Mouse (Mus musculus): Measurements from ENCODE around the gene Gm20388.
A peak's percentile ranks its signal among the peaks of the same experiment; 100 is the strongest.

The Gm20388 gene

DNA sequence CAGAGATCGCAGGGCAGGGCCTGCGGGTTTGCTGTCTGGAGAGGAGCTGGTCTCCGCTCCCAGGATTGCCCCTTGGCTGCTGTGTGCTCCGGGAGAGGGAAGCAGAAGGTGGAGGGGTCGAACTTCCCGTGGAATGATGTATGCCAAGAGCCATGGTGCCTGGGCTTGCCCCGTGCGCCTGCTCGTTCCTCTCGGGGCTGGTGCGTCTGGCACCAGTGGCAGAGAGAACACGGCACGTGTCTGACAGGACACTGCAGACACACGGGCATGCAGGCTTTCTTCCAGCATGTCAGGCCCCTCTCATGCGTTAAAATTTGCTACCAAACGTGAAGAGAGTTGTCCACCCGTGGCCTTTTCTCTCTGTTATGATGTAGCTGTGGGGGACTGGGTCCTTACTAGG, 4401.1 kb downstream of the Gm20388 start:
- no peak for DNase-seq

DNA sequence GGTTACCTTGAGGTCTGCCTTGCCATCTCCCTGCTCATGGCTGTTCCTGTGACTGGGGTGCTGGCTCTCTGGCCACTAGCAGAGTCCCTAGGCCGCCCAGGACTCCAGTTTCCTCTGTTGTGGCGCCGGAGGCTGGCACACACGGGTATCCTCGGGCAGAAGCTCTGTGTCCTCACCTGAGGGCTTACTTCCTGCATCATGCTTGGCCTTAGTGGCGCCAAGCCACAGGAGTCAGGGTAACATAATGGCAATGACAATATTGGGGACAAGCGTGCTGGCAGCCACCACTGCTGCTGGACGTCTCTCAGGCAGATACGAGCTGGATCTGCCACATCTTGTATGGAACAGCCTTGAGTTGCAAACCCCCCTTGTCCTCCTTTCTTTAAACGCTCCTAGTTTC, 4401.6 kb downstream of the Gm20388 start:
- no peak for DNase-seq

- DNase-seq = peak; percentile 62
These were observed 4404.2 kb downstream of the Gm20388 start for GRCm38 (mm10) chr8:124314803-124315202.

DNA sequence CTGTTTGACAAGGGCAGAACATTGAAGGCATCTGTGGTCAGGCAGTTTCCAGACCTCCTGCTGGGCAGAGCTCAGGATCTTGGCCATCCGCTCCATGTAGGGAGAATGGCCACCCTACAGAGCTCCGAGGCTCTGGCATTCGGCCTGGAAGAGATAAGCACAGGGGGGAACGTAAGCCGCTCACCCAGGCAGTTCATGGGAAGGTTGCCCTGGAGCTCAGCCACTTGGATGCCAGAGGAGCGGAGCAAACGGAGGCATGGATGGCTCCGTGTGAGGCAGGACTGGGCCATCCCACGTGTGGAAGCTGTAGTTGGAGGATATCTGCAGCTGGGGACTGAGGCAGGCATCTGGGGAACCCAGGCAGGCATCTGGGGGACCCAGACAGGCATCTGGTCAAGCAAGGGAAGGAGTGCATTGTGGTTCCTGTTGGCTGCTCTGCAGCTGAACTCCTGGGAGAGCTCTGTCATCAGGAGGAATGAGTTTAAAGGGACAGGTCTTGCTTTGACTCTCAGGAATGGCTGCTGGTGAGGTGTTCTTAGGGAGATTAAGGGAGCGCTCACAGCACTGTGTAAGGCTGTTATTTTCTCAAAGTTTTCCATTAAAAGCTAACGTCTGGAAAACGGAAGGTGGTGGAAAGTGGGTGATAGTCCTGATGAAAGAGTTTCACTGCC, 4406.0 kb downstream of the Gm20388 start:
- peak; percentile 61 for DNase-seq

- no peak for DNase-seq
These were observed 4406.6 kb downstream of the Gm20388 start for GRCm38 (mm10) chr8:124317191-124317682.

DNA sequence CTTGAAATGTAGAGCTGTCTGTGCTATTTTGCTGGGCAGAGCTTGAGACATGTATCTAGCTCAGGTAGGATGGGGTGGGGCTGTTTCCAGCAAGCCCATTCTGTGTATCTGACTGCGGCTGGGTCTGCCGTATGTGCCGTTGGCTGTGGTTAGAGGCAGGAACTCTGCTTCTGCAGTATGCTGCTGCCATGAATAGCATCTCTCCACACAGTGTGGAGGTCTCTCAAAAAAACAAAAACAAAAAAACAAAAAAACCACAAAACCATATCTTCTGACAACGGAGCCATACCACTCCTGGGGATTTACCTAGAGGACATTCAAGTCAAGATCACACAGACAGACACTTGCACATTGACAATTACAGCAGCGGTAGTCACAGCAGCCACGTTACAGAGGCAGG, 4407.2 kb downstream of the Gm20388 start:
- no peak for DNase-seq

- DNase-seq = peak; percentile 79
These were observed 4408.1 kb downstream of the Gm20388 start for GRCm38 (mm10) chr8:124318612-124319315.

DNA sequence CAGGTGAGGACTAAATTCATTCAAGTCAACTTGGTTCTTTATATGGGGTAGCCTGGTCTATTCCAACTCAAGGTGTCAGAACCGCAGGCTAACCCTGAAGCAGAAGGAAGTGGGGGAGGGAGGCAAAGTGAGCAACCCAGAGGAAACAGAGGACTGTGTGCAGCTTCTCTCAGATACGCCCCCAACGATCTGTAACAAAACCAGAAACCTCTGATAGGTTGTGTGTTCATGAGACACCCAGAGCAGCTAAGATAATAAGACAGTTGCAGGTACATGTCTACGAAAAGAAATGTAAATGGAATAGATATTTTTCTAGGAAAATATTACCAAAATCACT, 4408.6 kb downstream of the Gm20388 start:
- DNase-seq = no peak

- DNase-seq = no peak
These were observed 4410.7 kb downstream of the Gm20388 start for GRCm38 (mm10) chr8:124321227-124321840.

- no peak for DNase-seq
These were observed 4412.7 kb downstream of the Gm20388 start for GRCm38 (mm10) chr8:124323356-124323755.

DNA sequence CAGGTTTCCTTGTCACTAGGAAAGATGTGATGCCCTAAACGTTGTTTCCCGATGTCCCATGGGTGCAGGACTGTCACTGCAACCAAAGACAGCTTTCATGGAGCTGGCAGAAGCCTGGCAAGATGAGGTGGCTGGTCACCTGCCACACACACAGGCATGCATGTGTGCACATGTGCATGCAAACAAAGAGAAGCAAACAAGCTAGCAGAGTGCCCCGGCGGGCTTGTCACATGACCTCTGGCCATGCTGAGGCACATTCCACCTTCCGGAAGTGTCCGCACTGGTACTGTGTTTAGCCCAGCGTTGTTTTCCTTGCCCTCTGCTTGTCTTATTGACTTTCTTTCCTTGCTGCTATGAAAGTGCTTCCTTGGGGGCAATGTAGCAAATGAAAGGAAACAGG, 4417.6 kb downstream of the Gm20388 start:
- DNase-seq = no peak

- DNase-seq = no peak
These were observed 4419.0 kb downstream of the Gm20388 start for GRCm38 (mm10) chr8:124329690-124330089.

GRCm38 (mm10) chr8:124330433-124330832, 4419.8 kb downstream of the Gm20388 start:
- peak; percentile 37 for DNase-seq

DNA sequence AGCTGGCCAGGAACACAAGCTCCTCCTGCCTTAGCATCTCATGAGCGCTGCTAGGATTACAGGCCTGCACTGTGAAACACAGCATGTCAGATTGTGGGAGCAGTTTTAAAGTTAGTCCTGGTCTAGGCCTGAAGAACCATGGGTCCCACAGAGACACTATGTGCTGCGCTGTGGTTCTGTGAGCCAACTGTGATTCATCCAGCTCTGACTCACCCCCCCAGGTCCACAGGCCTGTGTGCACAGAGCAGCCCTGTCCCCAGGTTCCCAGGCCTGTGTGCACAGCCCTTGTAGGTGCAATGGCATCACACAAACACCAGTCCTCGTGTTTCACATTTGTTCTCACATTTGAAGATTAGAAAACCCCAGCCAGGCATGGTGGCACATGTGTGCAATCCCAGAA, 4420.5 kb downstream of the Gm20388 start:
- DNase-seq = no peak

GRCm38 (mm10) chr8:124331706-124332105, 4421.1 kb downstream of the Gm20388 start:
- DNase-seq = peak; percentile 42

- no peak for DNase-seq
These were observed 4425.7 kb downstream of the Gm20388 start for GRCm38 (mm10) chr8:124336302-124336701.

DNA sequence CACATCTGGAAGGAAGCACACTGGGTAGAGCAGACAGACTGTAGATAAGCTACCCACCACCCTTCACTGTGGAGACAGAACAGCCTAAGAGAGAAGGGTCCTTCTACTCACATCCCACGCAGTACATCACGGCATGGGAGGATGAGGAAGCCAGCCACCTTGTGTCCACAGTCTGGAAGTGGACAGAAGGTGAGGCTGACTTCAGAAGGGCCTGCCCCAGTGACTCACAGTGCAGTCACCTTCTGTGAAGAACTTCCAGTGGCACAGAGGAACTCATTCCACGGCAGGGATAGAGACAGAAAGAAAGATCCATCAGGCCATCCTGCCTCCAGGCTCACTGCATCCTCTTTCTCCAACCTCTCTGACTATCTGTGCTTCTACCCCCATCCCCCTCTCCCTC, 4429.1 kb downstream of the Gm20388 start:
- DNase-seq = no peak

DNA sequence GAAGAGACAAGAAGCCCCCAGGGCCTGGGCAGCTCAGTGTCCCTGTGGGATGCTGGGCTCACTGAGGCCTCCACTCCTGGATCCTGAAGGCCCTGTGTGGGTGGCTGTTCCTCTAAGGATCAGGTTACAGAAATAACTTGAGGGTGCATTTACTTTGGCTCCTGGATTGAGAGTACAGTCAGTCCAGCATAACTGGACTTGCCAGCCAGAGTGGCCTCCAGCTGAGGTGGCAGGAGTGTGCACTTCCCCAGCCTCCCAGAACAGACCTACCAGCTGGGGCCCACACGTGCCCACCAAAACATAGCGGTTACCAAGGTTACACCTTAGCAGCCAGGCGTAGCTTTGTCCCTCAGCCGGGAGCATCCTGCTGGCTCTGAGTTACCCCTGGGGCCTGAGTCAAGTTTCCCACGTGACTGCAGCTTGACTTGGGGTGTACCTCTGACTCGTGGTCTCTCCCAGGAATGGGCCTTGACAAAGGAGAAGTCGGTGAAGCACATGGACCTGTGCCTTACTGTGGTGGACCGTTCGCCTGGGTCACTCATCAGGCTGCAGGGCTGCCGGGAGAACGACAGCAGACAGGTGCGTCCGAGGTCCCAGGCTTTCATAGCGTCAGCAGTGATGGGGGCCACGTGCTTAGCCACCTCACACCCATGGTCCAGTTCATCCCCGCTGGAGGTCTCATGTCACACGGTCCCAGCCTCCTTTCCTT, 4429.9 kb downstream of the Gm20388 start:
- no peak for DNase-seq

DNA sequence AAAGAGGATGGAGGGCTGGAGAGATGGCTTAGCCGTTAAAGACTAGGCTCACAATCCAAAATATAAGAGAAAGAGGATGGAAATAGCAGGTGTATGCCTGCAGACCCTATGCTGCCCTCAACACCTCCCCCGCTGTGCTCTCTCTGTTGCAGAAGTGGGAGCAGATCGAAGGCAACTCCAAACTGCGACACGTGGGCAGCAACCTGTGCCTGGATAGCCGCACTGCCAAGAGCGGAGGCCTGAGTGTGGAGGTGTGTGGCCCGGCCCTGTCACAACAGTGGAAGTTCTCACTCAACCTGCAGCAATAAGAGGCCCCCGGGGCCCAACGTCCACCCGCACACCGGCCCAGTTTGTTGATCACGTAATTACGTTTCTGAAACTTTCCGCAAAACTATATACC, 4432.5 kb downstream of the Gm20388 start:
- DNase-seq = no peak

- DNase-seq = no peak
These were observed 4433.4 kb downstream of the Gm20388 start for GRCm38 (mm10) chr8:124343991-124344390.

- no peak for DNase-seq
These were observed 4434.5 kb downstream of the Gm20388 start for GRCm38 (mm10) chr8:124345098-124345497.

GRCm38 (mm10) chr8:124346852-124347523, 4436.3 kb downstream of the Gm20388 start:
- DNase-seq = peak; percentile 74

GRCm38 (mm10) chr8:124348087-124348486, 4437.4 kb downstream of the Gm20388 start:
- DNase-seq = no peak
